Mouse (Mus musculus): ENCODE results near the gene Gpr156. TPM values are rescaled to one million over a fixed set of nuclear protein-coding genes. Genes with fewer than 3 reads are reported as not detected.

Gene Gpr156
- polyA plus RNA-seq, 1 experiment from 2014 or later = 0.07 TPM

- no peaks in the 10 kb centered on the region for H3K27me3 ChIP-seq (ENCODE audit: control insufficient read depth, insufficient read depth, low read length)
- H3K4me2 ChIP-seq (replicated peaks; ENCODE audit: low read depth) = no peak overlapping the region
- no peak for ATAC-seq (ENCODE audit: low FRiP score, low TSS enrichment)
- WGBS = 69% methylated on average over 8 of the region's 8 CpGs
- no peak for DNase-seq (ENCODE audit: low spot score)
- no peaks in the 10 kb centered on the region for H3K9me3 ChIP-seq (ENCODE audit: control insufficient read depth, low read length)
- no peak overlapping the region for H3K27ac ChIP-seq (replicated peaks)
- no peak for TF ChIP-seq EP300 (optimal IDR thresholded peaks at IDR 0.05)
- no peak for TF ChIP-seq CTCF (IDR thresholded peaks at IDR 0.05; ENCODE audit: low read depth)
- H3K9ac ChIP-seq (ENCODE audit: low read length) = no peak overlapping the region
- H3K36me3 ChIP-seq (ENCODE audit: control insufficient read depth, insufficient read depth, low read length) = no peaks in the 10 kb centered on the region
- no peaks in the 10 kb centered on the region for H3K4me1 ChIP-seq (replicated peaks; ENCODE audit: control insufficient read depth, insufficient read depth)
- H3K4me3 ChIP-seq (ENCODE audit: low read depth, low read length) = no peak overlapping the region
Measured at GRCm38 (mm10) chr16:37945031-37945796, 28.9 kb downstream of the Gpr156 start.

- ATAC-seq (ENCODE audit: low FRiP score, low TSS enrichment) = peak; percentile 73; the same call in 1 of the 2 replicates
- Histone ChIP-seq H3K4me1 (replicated peaks; ENCODE audit: control insufficient read depth, insufficient read depth) (no peaks in the 10 kb centered on the region), H3K9me3 (ENCODE audit: control insufficient read depth, low read length) (no peaks in the 10 kb centered on the region), H3K9ac (ENCODE audit: low read length) (no peak overlapping the region), H3K27ac (replicated peaks) (no peak overlapping the region), H3K4me2 (replicated peaks; ENCODE audit: low read depth) (no peak overlapping the region), H3K36me3 (ENCODE audit: control insufficient read depth, insufficient read depth, low read length) (no peaks in the 10 kb centered on the region), H3K27me3 (ENCODE audit: control insufficient read depth, insufficient read depth, low read length) (no peaks in the 10 kb centered on the region), H3K4me3 (ENCODE audit: low read depth, low read length) (no peak overlapping the region)
- peak; percentile 77 for DNase-seq (ENCODE audit: low spot score)
- WGBS = 41% methylated on average over 5 of the region's 5 CpGs
- TF ChIP-seq EP300 (optimal IDR thresholded peaks at IDR 0.05) (no peak), CTCF (IDR thresholded peaks at IDR 0.05; ENCODE audit: low read depth) (peak; percentile 89)
Measured at GRCm38 (mm10) chr16:37947160-37947559, 30.9 kb downstream of the Gpr156 start.

GRCm38 (mm10) chr16:37948365-37948764 lies 32.1 kb downstream of the Gpr156 start:
- TF ChIP-seq CTCF (IDR thresholded peaks at IDR 0.05; ENCODE audit: low read depth) = no peak
- no peak for TF ChIP-seq EP300 (optimal IDR thresholded peaks at IDR 0.05)
- ATAC-seq (ENCODE audit: low FRiP score, low TSS enrichment) (no peak), DNase-seq (ENCODE audit: low spot score) (no peak)
- Histone ChIP-seq H3K4me2 (replicated peaks; ENCODE audit: low read depth) (no peak overlapping the region), H3K4me3 (ENCODE audit: low read depth, low read length) (no peak overlapping the region), H3K4me1 (replicated peaks; ENCODE audit: control insufficient read depth, insufficient read depth) (no peaks in the 10 kb centered on the region), H3K9me3 (ENCODE audit: control insufficient read depth, low read length) (no peaks in the 10 kb centered on the region), H3K27me3 (ENCODE audit: control insufficient read depth, insufficient read depth, low read length) (no peaks in the 10 kb centered on the region), H3K36me3 (ENCODE audit: control insufficient read depth, insufficient read depth, low read length) (no peaks in the 10 kb centered on the region), H3K9ac (ENCODE audit: low read length) (no peak overlapping the region), H3K27ac (replicated peaks) (no peak overlapping the region)
- WGBS = 62% methylated on average over 4 of the region's 4 CpGs

GRCm38 (mm10) chr16:37951171-37951570 lies 34.9 kb downstream of the Gpr156 start:
- TF ChIP-seq EP300 (optimal IDR thresholded peaks at IDR 0.05) = no peak
- 0 out of 2 replicates have a peak, but pooled peaks cover 2% of the 10 kb centered on the region for H3K4me1 ChIP-seq (replicated peaks; ENCODE audit: control insufficient read depth, insufficient read depth)
- H3K4me2 ChIP-seq (replicated peaks; ENCODE audit: low read depth) = no peak overlapping the region
- no peak for DNase-seq (ENCODE audit: low spot score)
- H3K27ac ChIP-seq (replicated peaks) = no peak overlapping the region
- no peak for ATAC-seq (ENCODE audit: low FRiP score, low TSS enrichment)
- H3K9ac ChIP-seq (ENCODE audit: low read length) = no peak overlapping the region
- H3K9me3 ChIP-seq (ENCODE audit: control insufficient read depth, low read length) = no peaks in the 10 kb centered on the region
- H3K36me3 ChIP-seq (ENCODE audit: control insufficient read depth, insufficient read depth, low read length) = no peaks in the 10 kb centered on the region
- no peak overlapping the region for H3K4me3 ChIP-seq (ENCODE audit: low read depth, low read length)
- H3K27me3 ChIP-seq (ENCODE audit: control insufficient read depth, insufficient read depth, low read length) = no peaks in the 10 kb centered on the region

GRCm38 (mm10) chr16:37953186-37953585 lies 36.9 kb downstream of the Gpr156 start:
- 55% methylated on average over 4 of the region's 4 CpGs for WGBS
- no peak overlapping the region for H3K4me2 ChIP-seq (replicated peaks; ENCODE audit: low read depth)
- ATAC-seq (ENCODE audit: low FRiP score, low TSS enrichment) = no peak
- H3K9me3 ChIP-seq (ENCODE audit: control insufficient read depth, low read length) = no peaks in the 10 kb centered on the region
- no peak overlapping the region for H3K27ac ChIP-seq (replicated peaks)
- no peaks in the 10 kb centered on the region for H3K36me3 ChIP-seq (ENCODE audit: control insufficient read depth, insufficient read depth, low read length)
- H3K4me3 ChIP-seq (ENCODE audit: low read depth, low read length) = no peak overlapping the region
- H3K27me3 ChIP-seq (ENCODE audit: control insufficient read depth, insufficient read depth, low read length) = no peaks in the 10 kb centered on the region
- TF ChIP-seq EP300 (optimal IDR thresholded peaks at IDR 0.05) (no peak), CTCF (IDR thresholded peaks at IDR 0.05; ENCODE audit: low read depth) (no peak)
- DNase-seq (ENCODE audit: low spot score) = no peak
- 0 out of 2 replicates have a peak, but pooled peaks cover 2% of the 10 kb centered on the region for H3K4me1 ChIP-seq (replicated peaks; ENCODE audit: control insufficient read depth, insufficient read depth)
- H3K9ac ChIP-seq (ENCODE audit: low read length) = no peak overlapping the region
